Mouse (Mus musculus): ENCODE data around the gene Traf5. TPM values are rescaled to one million over a fixed set of nuclear protein-coding genes. Genes with fewer than 3 reads are reported as not detected.

The Traf5 gene
- polyA plus RNA-seq, 1 experiment = 23.5 TPM

DNA sequence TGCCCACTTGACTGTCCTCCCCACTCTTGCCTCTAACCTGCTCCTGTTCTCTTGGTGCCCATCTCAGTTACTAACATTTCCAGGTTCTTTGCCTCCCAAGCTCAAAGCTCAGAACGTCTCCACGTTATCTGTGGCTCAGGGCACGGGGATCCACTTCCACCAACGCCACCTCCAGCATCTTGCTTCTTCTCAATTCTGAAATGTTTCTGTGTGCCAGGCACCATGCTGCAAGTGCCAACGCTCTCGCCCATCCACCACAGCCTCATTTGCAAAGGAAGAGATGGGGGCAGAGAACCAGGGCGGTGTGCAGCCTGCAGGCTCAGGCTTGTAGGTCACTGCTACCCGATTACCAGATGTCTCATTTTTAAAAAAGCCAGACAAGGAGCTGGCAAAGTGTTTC is 39.9 kb downstream of the Traf5 start:
- Histone ChIP-seq H3K4me3 (replicated peaks; ENCODE audit: extremely low read depth, low read depth, low read length) (no peak overlapping the region), H3K4me1 (ENCODE audit: control insufficient read depth, insufficient read depth, low read length) (no peaks in the 10 kb centered on the region)
- no peak for DNase-seq
- 86% methylated on average over 8 of the region's 8 CpGs for WGBS
- no peak for TF ChIP-seq CTCF (IDR thresholded peaks at IDR 0.05; ENCODE audit: insufficient read depth, low read length)
- no peak for TF ChIP-seq POLR2A (IDR thresholded peaks at IDR 0.05; ENCODE audit: borderline replicate concordance, extremely low read depth, low read depth, low read length)

DNA sequence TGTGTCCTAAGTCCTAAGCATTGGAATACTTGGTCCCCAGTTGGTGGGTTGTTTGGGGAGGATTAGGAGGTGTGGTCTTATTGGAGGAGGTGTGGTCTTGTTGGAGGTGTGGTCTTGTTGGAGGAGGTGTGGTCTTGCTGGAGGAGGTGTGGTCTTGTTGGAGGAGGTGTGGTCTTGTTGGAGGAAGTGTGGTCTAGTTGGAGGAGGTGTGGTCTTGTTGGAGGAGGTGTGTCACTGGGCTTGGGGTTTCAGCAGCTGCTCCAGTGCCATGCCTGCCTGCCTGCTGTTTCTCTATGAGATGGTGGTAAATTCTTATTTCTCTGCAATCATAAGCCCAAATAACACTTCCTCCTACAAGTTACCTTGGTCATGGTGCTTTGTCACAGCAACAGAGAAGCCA is 93.3 kb downstream of the Traf5 start:
- Histone ChIP-seq H3K4me3 (replicated peaks; ENCODE audit: extremely low read depth, low read depth, low read length) (no peak overlapping the region), H3K4me1 (ENCODE audit: control insufficient read depth, insufficient read depth, low read length) (no peaks in the 10 kb centered on the region)
- TF ChIP-seq CTCF (IDR thresholded peaks at IDR 0.05; ENCODE audit: insufficient read depth, low read length) (no peak), POLR2A (IDR thresholded peaks at IDR 0.05; ENCODE audit: borderline replicate concordance, extremely low read depth, low read depth, low read length) (no peak)
- no peak for DNase-seq

DNA sequence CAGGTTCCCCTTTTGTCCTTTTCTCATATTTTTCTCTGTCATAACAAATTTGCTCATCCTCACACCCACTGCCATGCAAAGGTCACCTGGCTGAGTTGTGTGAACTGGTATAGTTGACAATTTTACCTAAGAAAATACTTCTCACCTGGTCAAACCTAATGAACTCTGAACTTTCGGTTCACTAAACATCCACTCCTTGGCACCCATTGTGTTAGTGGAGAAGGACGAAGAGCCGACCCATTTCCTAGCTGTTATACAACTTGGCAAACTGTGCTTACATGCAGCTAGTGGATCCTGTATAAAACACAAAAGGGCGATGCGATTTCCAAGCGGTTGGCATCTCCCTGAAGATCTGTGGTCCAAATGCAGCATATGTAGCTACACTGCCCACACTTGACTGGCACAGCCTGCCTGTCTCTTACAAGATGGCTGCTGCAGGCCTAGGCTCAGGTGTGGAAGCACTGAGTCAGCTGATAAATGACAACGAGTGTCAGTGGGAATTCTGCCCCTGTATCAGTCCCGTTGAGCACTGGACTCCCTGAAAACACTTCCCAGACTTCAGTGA is 95.7 kb downstream of the Traf5 start:
- no peak for DNase-seq
- 84% methylated on average over 8 of the region's 8 CpGs for WGBS
- H3K4me1 ChIP-seq (ENCODE audit: control insufficient read depth, insufficient read depth, low read length) = peaks cover 2% of the 10 kb centered on the region; the same call in 1 of the 2 replicates
- TF ChIP-seq POLR2A (IDR thresholded peaks at IDR 0.05; ENCODE audit: borderline replicate concordance, extremely low read depth, low read depth, low read length) = no peak
- no peak for TF ChIP-seq CTCF (IDR thresholded peaks at IDR 0.05; ENCODE audit: insufficient read depth, low read length)
- H3K4me3 ChIP-seq (replicated peaks; ENCODE audit: extremely low read depth, low read depth, low read length) = no peak overlapping the region

DNA sequence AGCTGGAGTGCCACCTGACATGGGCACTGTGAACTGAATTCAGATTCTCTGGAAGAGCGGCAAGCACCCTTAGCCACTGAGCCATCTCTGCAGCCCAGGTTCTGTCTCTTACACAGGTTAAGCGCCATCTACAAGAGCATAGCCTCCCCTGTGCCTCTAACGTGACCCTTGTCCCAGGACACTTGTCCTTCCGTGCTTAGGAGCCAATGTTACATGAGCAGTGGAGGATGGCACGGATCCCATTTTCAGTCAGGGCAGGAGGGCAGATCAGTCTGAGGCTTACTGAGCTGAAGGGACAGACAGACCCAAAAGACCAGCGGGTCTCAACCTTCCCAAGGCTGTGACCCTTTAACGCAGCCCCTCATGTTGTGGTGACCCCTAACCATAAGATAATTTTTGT is 96.4 kb downstream of the Traf5 start:
- 91% methylated on average over 7 of the region's 7 CpGs for WGBS
- no peak for TF ChIP-seq CTCF (IDR thresholded peaks at IDR 0.05; ENCODE audit: insufficient read depth, low read length)
- no peak for DNase-seq

DNA sequence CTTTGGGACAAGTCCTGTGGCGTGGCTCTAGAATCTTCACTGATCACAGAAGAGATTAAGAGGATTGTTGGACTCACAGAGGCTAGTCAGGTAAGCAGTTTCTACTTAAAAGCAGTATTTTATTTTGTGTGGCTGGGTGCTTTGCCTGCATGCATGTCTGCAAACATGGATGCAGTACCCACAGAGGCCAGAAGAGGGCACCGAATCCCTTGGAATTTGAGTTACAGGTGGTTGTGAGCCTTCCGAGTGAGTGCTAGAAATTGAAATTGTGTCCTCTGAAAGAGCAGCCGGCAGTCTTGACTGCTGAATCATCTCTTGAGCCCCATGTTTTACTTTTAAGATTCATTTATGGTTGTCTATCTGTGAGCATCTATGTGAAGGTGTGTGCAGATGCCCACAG is 96.9 kb downstream of the Traf5 start:
- WGBS = 68% methylated on average over 4 of the region's 4 CpGs
- H3K4me3 ChIP-seq (replicated peaks; ENCODE audit: extremely low read depth, low read depth, low read length) = no peak overlapping the region
- TF ChIP-seq CTCF (IDR thresholded peaks at IDR 0.05; ENCODE audit: insufficient read depth, low read length) = peak; percentile 68
- no peak for TF ChIP-seq POLR2A (IDR thresholded peaks at IDR 0.05; ENCODE audit: borderline replicate concordance, extremely low read depth, low read depth, low read length)
- peak; percentile 65 for DNase-seq
- peaks cover 2% of the 10 kb centered on the region; the same call in 1 of the 2 replicates for H3K4me1 ChIP-seq (ENCODE audit: control insufficient read depth, insufficient read depth, low read length)

More for the DNA sequence above, 96.4 kb downstream of the Traf5 start:
- H3K4me3 ChIP-seq (replicated peaks; ENCODE audit: extremely low read depth, low read depth, low read length) = no peak overlapping the region
- peaks cover 2% of the 10 kb centered on the region; the same call in 1 of the 2 replicates for H3K4me1 ChIP-seq (ENCODE audit: control insufficient read depth, insufficient read depth, low read length)

DNA sequence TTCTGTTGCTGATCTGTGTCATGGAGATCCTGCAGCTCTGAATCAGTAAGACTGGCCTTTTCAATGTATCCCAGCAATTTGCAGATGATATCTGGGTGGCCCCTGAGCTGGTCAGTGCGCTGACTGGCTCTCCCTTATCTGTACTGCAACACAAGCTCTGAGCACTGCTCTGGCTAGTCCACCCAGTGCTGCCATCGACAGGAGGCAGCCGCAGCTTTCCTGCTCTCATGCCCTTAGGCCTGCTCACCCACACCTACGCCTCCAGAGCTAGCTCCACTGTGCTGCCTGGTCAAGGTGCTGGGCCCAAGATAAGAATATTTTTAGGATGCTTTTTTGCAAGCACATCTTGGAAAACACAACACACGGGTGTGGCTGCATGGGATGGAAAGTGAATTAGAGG is 97.9 kb downstream of the Traf5 start:
- 76% methylated on average over 5 of the region's 5 CpGs for WGBS
- no peak for DNase-seq
- TF ChIP-seq CTCF (IDR thresholded peaks at IDR 0.05; ENCODE audit: insufficient read depth, low read length) (no peak), POLR2A (IDR thresholded peaks at IDR 0.05; ENCODE audit: borderline replicate concordance, extremely low read depth, low read depth, low read length) (no peak)
- Histone ChIP-seq H3K4me3 (replicated peaks; ENCODE audit: extremely low read depth, low read depth, low read length) (no peak overlapping the region), H3K4me1 (ENCODE audit: control insufficient read depth, insufficient read depth, low read length) (peaks cover 2% of the 10 kb centered on the region; the same call in 1 of the 2 replicates)

DNA sequence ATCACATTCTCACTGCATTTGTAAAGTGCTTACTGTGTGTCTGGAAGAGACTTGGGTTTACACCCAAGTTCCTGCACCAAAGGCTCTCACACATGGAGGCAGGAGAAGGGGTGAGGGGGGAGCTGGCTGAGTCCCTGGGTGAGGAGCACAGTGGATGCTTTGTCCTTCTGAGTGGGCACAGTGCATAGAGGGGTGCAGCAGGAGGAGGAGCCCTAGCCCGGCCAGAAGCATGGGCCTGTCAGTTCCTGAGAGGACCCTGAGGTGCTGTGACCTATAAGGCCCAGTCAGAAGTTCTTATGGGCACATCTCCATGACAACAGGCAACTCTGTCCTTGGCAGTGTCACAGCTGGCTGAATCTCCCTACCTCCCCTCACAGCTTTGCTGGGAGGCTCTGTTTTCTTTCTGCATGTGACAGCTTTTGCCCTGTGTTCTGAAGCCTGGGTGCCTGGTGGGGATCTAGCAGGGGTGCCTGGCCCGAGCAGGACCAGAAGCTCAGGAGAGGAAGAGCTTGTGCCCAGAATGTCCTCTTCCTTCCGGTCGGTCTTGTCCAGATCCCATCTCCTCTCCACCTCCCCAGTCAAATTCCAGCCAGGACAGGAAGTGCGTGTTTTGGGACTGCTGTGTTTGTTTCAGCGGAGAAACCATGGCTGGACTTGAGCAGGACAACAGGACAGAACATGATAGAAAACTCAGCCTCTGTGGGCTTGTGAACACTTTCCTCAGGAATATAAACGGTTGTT is 100.1 kb downstream of the Traf5 start:
- no peak for DNase-seq
- peaks cover 2% of the 10 kb centered on the region; the same call in 1 of the 2 replicates for H3K4me1 ChIP-seq (ENCODE audit: control insufficient read depth, insufficient read depth, low read length)
- no peak overlapping the region for H3K4me3 ChIP-seq (replicated peaks; ENCODE audit: extremely low read depth, low read depth, low read length)
- 47% methylated on average over 7 of the region's 7 CpGs for WGBS
- TF ChIP-seq POLR2A (IDR thresholded peaks at IDR 0.05; ENCODE audit: borderline replicate concordance, extremely low read depth, low read depth, low read length) = no peak
- no peak for TF ChIP-seq CTCF (IDR thresholded peaks at IDR 0.05; ENCODE audit: insufficient read depth, low read length)

DNA sequence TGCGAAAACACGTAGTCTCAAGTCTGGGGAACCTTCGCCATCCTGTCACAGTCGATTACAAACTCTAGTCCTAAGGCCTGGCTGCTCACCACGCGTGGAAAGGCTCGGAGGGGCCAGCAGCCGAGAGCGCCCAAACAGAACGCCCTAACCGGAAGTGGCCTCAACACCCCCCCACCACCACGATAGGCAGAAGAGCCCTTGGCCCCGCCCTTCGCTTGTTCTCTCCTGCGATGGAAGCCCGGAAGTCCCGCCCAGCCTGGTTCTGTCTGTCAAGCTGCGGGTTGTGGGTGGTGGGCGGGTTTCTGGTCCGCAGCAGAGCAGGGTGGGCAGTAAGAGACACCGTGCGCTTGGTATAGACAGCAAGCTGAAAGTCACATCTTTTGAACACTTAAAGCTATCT is 102.4 kb downstream of the Traf5 start:
- Histone ChIP-seq H3K4me3 (replicated peaks; ENCODE audit: extremely low read depth, low read depth, low read length) (peak overlapping the region; percentile 97), H3K4me1 (ENCODE audit: control insufficient read depth, insufficient read depth, low read length) (peaks cover 2% of the 10 kb centered on the region; the same call in 1 of the 2 replicates)
- TF ChIP-seq POLR2A (IDR thresholded peaks at IDR 0.05; ENCODE audit: borderline replicate concordance, extremely low read depth, low read depth, low read length) (peak; percentile 87), CTCF (IDR thresholded peaks at IDR 0.05; ENCODE audit: insufficient read depth, low read length) (no peak)
- under 1% methylated on average over 22 of the region's 22 CpGs for WGBS
- peak; percentile 95 for DNase-seq

DNA sequence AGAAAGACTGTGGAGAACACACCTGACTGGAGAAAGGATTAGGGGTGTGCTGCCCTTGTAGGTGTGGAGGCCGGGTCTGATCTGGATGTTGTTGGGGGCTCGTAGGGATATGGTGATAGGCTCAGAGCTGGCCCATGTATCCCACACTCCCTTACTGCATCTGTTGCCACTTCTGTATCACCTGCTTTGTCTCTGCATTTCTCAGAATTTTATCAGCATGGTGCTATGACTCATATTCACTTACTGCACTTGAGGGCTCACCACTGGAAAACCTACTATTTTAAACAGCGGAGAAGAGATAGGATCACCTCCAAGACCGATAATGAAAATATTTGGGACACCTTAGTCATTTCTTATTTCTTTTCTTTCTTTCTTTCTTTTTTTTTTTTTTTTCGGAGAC is 103.3 kb downstream of the Traf5 start:
- WGBS = 75% methylated on average over 5 of the region's 5 CpGs
- Histone ChIP-seq H3K4me1 (ENCODE audit: control insufficient read depth, insufficient read depth, low read length) (peaks cover 2% of the 10 kb centered on the region; the same call in 1 of the 2 replicates), H3K4me3 (replicated peaks; ENCODE audit: extremely low read depth, low read depth, low read length) (no peak overlapping the region)
- DNase-seq = no peak
- no peak for TF ChIP-seq POLR2A (IDR thresholded peaks at IDR 0.05; ENCODE audit: borderline replicate concordance, extremely low read depth, low read depth, low read length)
- TF ChIP-seq CTCF (IDR thresholded peaks at IDR 0.05; ENCODE audit: insufficient read depth, low read length) = no peak

DNA sequence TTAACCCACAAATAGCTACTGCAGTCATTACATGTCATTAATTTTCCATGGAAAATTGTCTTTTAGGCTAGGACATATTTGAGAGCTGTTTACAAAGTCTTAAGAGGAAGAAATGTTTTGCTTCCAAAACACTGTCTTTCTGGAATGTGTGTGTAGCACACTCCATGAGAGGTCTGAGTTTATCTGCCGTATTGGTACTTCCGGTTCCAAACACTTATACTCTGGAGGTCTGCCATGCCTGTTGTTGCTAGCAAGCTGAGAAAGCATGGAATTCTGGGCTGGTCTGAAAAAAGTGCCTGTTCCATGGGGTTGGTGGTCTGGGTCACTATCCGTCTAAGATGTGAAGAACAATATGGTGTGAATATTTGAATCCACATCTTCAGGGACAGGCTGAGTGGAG is 103.7 kb downstream of the Traf5 start:
- Histone ChIP-seq H3K4me3 (replicated peaks; ENCODE audit: extremely low read depth, low read depth, low read length) (no peak overlapping the region), H3K4me1 (ENCODE audit: control insufficient read depth, insufficient read depth, low read length) (peaks cover 2% of the 10 kb centered on the region; the same call in 1 of the 2 replicates)
- 52% methylated on average over 3 of the region's 3 CpGs for WGBS
- DNase-seq = no peak
- TF ChIP-seq CTCF (IDR thresholded peaks at IDR 0.05; ENCODE audit: insufficient read depth, low read length) = no peak
- TF ChIP-seq POLR2A (IDR thresholded peaks at IDR 0.05; ENCODE audit: borderline replicate concordance, extremely low read depth, low read depth, low read length) = no peak
